Mouse (Mus musculus) ES-Bruce4 (cell line): ENCODE data around the gene Amy2a2. TPM values are rescaled to one million over a fixed set of nuclear protein-coding genes. Genes with fewer than 3 reads are reported as not detected.
"Not testable (repeated sequence)": the region's sequence is repeated elsewhere in the genome, so short reads cannot be mapped to it uniquely, and the experiment has no call there.

Experiments
- H3K27ac ChIP-seq: 2 replicates; pipeline ENCODE4 v1.5.1; 2012; ENCODE audit warnings: low read length, inconsistent platforms; ENCODE audit not compliant: insufficient read depth
- H3K27me3 ChIP-seq: 2 replicates; pipeline ENCODE4 v1.6.1; 2012; ENCODE audit warnings: mild to moderate bottlenecking, low read length, inconsistent platforms; ENCODE audit not compliant: control insufficient read depth, poor library complexity, insufficient read depth, severe bottlenecking
- H3K36me3 ChIP-seq: 2 replicates; pipeline ENCODE4 v1.6.1; 2012; ENCODE audit warnings: inconsistent platforms, mild to moderate bottlenecking, low read length, moderate library complexity; ENCODE audit not compliant: control insufficient read depth, poor library complexity, insufficient read depth, severe bottlenecking
- H3K4me1 ChIP-seq: one replicate; pipeline ENCODE4 v1.8.1; 2011; ENCODE audit warnings: low read length; ENCODE audit not compliant: control insufficient read depth, insufficient read depth
- H3K4me3 ChIP-seq: 2 replicates; pipeline ENCODE4 v1.5.1; 2011; ENCODE audit warnings: low read depth, mild to moderate bottlenecking, low read length
- H3K9ac ChIP-seq: 2 replicates; pipeline ENCODE4 v1.6.1; 2012; ENCODE audit warnings: low read depth, mild to moderate bottlenecking, inconsistent platforms; ENCODE audit not compliant: poor library complexity, severe bottlenecking
- H3K9me3 ChIP-seq: replicated peaks from 2 replicates; pipeline ENCODE4 v1.6.1; 2012; ENCODE audit warnings: mild to moderate bottlenecking, low read length, inconsistent platforms; ENCODE audit not compliant: control insufficient read depth, poor library complexity, insufficient read depth, severe bottlenecking
- polyA plus RNA-seq: library from polyadenylated mRNA; stranded (reverse); fragments of >200 nt; gene quantifications from 2 replicates; pipeline ENCODE4 v1.2.4, GENCODE M21; 2011; ENCODE audit warnings: low read depth; ENCODE audit not compliant: missing spikeins, insufficient read depth, insufficient read length

Gene Amy2a2
- polyA plus RNA-seq: not detected in 2 replicates

- not testable (repeated sequence) for H3K4me3 ChIP-seq, H3K9ac ChIP-seq
Measured at GRCm38 (mm10) chr3:113356558-113356957, at the start of gene Amy2a2. Amy2a2 (minus strand) TSS chr3:113356658.

GRCm38 (mm10) chr3:113345484-113345883 is 11.0 kb downstream of the Amy2a2 start:
- H3K27me3 ChIP-seq, H3K36me3 ChIP-seq, H3K9ac ChIP-seq, H3K27ac ChIP-seq, H3K4me1 ChIP-seq, H3K9me3 ChIP-seq, H3K4me3 ChIP-seq: not testable (repeated sequence)

More at GRCm38 (mm10) chr3:113356558-113356957, at the start of gene Amy2a2:
- H3K27ac ChIP-seq, H3K9me3 ChIP-seq, H3K4me1 ChIP-seq, H3K36me3 ChIP-seq, H3K27me3 ChIP-seq: not testable (repeated sequence)

GRCm38 (mm10) chr3:113323952-113324351 is 32.5 kb downstream of the Amy2a2 start, which contains the start of gene Amy2a3:
Amy2a3 (minus strand) TSS chr3:113324052.
- H3K4me3 ChIP-seq, H3K9me3 ChIP-seq, H3K4me1 ChIP-seq, H3K9ac ChIP-seq, H3K27me3 ChIP-seq, H3K36me3 ChIP-seq, H3K27ac ChIP-seq: not testable (repeated sequence)

GRCm38 (mm10) chr3:113312937-113313336 is 43.5 kb downstream of the Amy2a2 start:
- not testable (repeated sequence) for H3K9ac ChIP-seq, H3K4me3 ChIP-seq, H3K27ac ChIP-seq, H3K9me3 ChIP-seq, H3K27me3 ChIP-seq, H3K36me3 ChIP-seq, H3K4me1 ChIP-seq

Other genes with a start within 250 kb of the Amy2a2 start
- gene Amy2a5, start 97.8 kb downstream of the Amy2a2 start, polyA plus RNA-seq: not detected in 2 replicates
- gene Amy2a4, start 65.2 kb downstream of the Amy2a2 start, polyA plus RNA-seq: not detected in 2 replicates
- gene Amy2a3, start 32.6 kb downstream of the Amy2a2 start, polyA plus RNA-seq: not detected in 2 replicates
- not detected in 2 replicates for gene Amy2a1, start 175.8 kb upstream of the Amy2a2 start, polyA plus RNA-seq